Mouse (Mus musculus) CH12.LX (cell line): ENCODE data around the gene Nkx3-2.

Experiments used
- CTCF ChIP-seq, 2 experiments: IDR thresholded peaks in 1 of 2; conservative IDR thresholded peaks in 1 of 2; 2 replicates each; pipeline ENCODE4 v1.5.1; 2011 to 2012; ENCODE audit warnings: low read depth in 2 of 2, low read length in 2 of 2, improper control_type of control experiment in 1 of 2, inconsistent platforms in 1 of 2, mild to moderate bottlenecking in 1 of 2, moderate library complexity in 1 of 2
- EP300 ChIP-seq: IDR thresholded peaks from 2 replicates; pipeline ENCODE4 v1.6.1; 2011; ENCODE audit warnings: low read length, improper control_type of control experiment
- HCFC1 ChIP-seq: IDR thresholded peaks from 2 replicates; pipeline ENCODE4 v1.6.1; 2012; ENCODE audit warnings: low read depth, mild to moderate bottlenecking, inconsistent platforms, low read length, improper control_type of control experiment
- MYC ChIP-seq: IDR thresholded peaks from 2 replicates; pipeline ENCODE4 v1.6.1; 2011; ENCODE audit warnings: low read depth, mild to moderate bottlenecking, improper control_type of control experiment, low read length
- POLR2A ChIP-seq: IDR thresholded peaks from 2 replicates; pipeline ENCODE4 v1.6.1; 2011; ENCODE audit warnings: low read depth, mild to moderate bottlenecking, improper control_type of control experiment, low read length
- TCF12 ChIP-seq: IDR thresholded peaks from 2 replicates; pipeline ENCODE4 v1.6.1; 2014; ENCODE audit warnings: low read depth, mild to moderate bottlenecking, inconsistent platforms, low read length, improper control_type of control experiment
- USF1 ChIP-seq: IDR thresholded peaks from 2 replicates; pipeline ENCODE4 v1.6.1; 2014; ENCODE audit warnings: low read depth, mild to moderate bottlenecking, inconsistent platforms, low read length, improper control_type of control experiment
- USF2 ChIP-seq: conservative IDR thresholded peaks from 2 replicates; pipeline ENCODE4 v1.6.1; 2011; ENCODE audit warnings: low read depth, low read length, improper control_type of control experiment

GRCm38 (mm10) chr5:41737039-41737438 lies 27.3 kb downstream of the Nkx3-2 start:
- no peak for TF ChIP-seq MYC
- no peak for TF ChIP-seq EP300
- no peak for TF ChIP-seq CTCF (conservative IDR thresholded peaks at IDR 0.05 in 1 of 2, IDR thresholded peaks at IDR 0.05 in 1 of 2; ENCODE audit: low read depth in 2 of 2, low read length in 2 of 2)
- no peak for TF ChIP-seq POLR2A
- TF ChIP-seq USF2: no peak
- no peak for TF ChIP-seq TCF12
- no peak for TF ChIP-seq HCFC1
- TF ChIP-seq USF1: no peak
